ENCODE assay signal across 9 mouse cellular contexts in genomic region chr8:105481453-105481852, GRCm38 (mm10). TPM values are rescaled to one million over a fixed set of nuclear protein-coding genes. Genes with fewer than 3 reads are reported as not detected.
DNase-seq lines count a peak whose midpoint lies in the region; ATAC-seq and TF ChIP-seq lines count a peak whose summit lies in the region.
"Had no signal": no experiment of that assay in that cellular context is flagged by ENCODE, and none has a peak within 500 bp of the region (broad histone marks: within the 10 kb centered on the region; RNA-seq: fewer than 3 reads in every experiment).

No protein-coding gene starts in this region.

- H3K9me3 ChIP-seq in midbrain, embryonic 12.5 days, result no peaks in the 10 kb centered on the region
- H3K9me3 ChIP-seq in midbrain, embryonic 15.5 days, result no peaks in the 10 kb centered on the region
- H3K9me3 ChIP-seq: liver, embryonic 15.5 days had no signal

- TF ChIP-seq POLR2A in embryonic fibroblast, embryonic 13.5 days (IDR thresholded peaks at IDR 0.05; ENCODE audit: low read depth, low read length), result no peak

- TF ChIP-seq CTCF in embryonic fibroblast, embryonic 13.5 days (IDR thresholded peaks at IDR 0.05; ENCODE audit: borderline replicate concordance, insufficient read depth, low read length), result 0 out of 2 replicates have a peak, but pooled peaks have one; percentile 7

- peaks cover 15% of the 10 kb centered on the region for H3K4me1 ChIP-seq in midbrain, embryonic 12.5 days
- no peaks in the 10 kb centered on the region; the same call in 1 of the 2 replicates for H3K4me1 ChIP-seq in midbrain, embryonic 15.5 days
- H3K4me1 ChIP-seq in embryonic fibroblast, embryonic 13.5 days (ENCODE audit: control insufficient read depth, insufficient read depth, low read length), result peaks cover 31% of the 10 kb centered on the region

- ATAC-seq in midbrain, embryonic 12.5 days (ENCODE audit: low FRiP score, low read depth), result no peak
- no peak for ATAC-seq in midbrain, embryonic 15.5 days (replicated peaks)
- peak; percentile 52; the same call in 1 of the 2 replicates for ATAC-seq in megakaryocyte, adult 5-6 weeks (ENCODE audit: poor library complexity, severe bottlenecking)

- 67% methylated on average over 6 of the region's 6 CpGs for WGBS in midbrain, embryonic 12.5 days
- WGBS in midbrain, embryonic 15.5 days, result 66% methylated on average over 6 of the region's 6 CpGs

- no peak overlapping the region for H3K4me2 ChIP-seq in midbrain, embryonic 12.5 days (replicated peaks)
- H3K4me2 ChIP-seq in midbrain, embryonic 15.5 days, result no peak overlapping the region
- H3K4me2 ChIP-seq: liver, embryonic 15.5 days had no signal

- H3K9ac ChIP-seq in midbrain, embryonic 12.5 days (replicated peaks), result no peak overlapping the region
- H3K9ac ChIP-seq in midbrain, embryonic 15.5 days, result no peak overlapping the region
- H3K9ac ChIP-seq: liver, embryonic 15.5 days had no signal

- no peaks in the 10 kb centered on the region for H3K27me3 ChIP-seq in midbrain, embryonic 12.5 days
- H3K27me3 ChIP-seq in midbrain, embryonic 15.5 days (replicated peaks), result no peaks in the 10 kb centered on the region

- H3K27ac ChIP-seq in midbrain, embryonic 12.5 days (replicated peaks), result peak overlapping the region; percentile 49; the same call in 1 of the 2 replicates
- H3K27ac ChIP-seq in midbrain, embryonic 15.5 days, result no peak overlapping the region
- peak overlapping the region; percentile 51 for H3K27ac ChIP-seq in embryonic fibroblast, embryonic 13.5 days (ENCODE audit: insufficient read depth, low read length)
- H3K27ac ChIP-seq: liver, embryonic 15.5 days had no signal

- DNase-seq in cerebellum, postnatal 25 days, result peak; percentile 39 to 61
- DNase-seq in cerebellum, adult 8-10 months, result no peak
- DNase-seq in right cerebral cortex, postnatal 14 days, result no peak
- DNase-seq in ovary, postnatal 10 days (ENCODE audit: low spot score), result no peak

- no peak overlapping the region for H3K4me3 ChIP-seq in midbrain, embryonic 12.5 days
- H3K4me3 ChIP-seq in midbrain, embryonic 15.5 days, result no peak overlapping the region
- no peak overlapping the region for H3K4me3 ChIP-seq in embryonic fibroblast, embryonic 13.5 days (ENCODE audit: insufficient read depth, low read length)
- H3K4me3 ChIP-seq: liver, embryonic 15.5 days had no signal

- 0 out of 2 replicates have a peak, but pooled peaks cover 3% of the 10 kb centered on the region for H3K36me3 ChIP-seq in midbrain, embryonic 12.5 days
- no peaks in the 10 kb centered on the region; the same call in 1 of the 2 replicates for H3K36me3 ChIP-seq in midbrain, embryonic 15.5 days (replicated peaks)
- H3K36me3 ChIP-seq: liver, embryonic 15.5 days had no signal

RNA-seq across cellular contexts. Expression of gene Tppp3, which starts 10.1 kb away (rescaled TPM):
- polyA plus RNA-seq in midbrain, embryonic 12.5 days (2016; fragmentation: Nextera tagmentation; extraction: Ambion mirVana), result 86.8 and 94.2 TPM in 2 replicates
- polyA plus RNA-seq in midbrain, embryonic 15.5 days (2015; fragmentation: Nextera tagmentation; extraction: Ambion mirVana), result 125 and 127 TPM in 2 replicates
- 8.5 and 10.0 TPM in 2 replicates for polyA plus RNA-seq in embryonic fibroblast, embryonic 13.5 days (2011; ENCODE audit: insufficient read length, low read depth, missing spikeins)
- 2.5 and 2.9 TPM in 2 replicates for total RNA-seq in megakaryocyte, adult 5-6 weeks (2015)
- total RNA-seq in megakaryocyte, adult 5-6 weeks (2017), result 6.5 and 13.4 TPM in 2 replicates

RNA-seq across cellular contexts. Expression of gene Zdhhc1, which starts 15.2 kb away (rescaled TPM):
- 29.9 and 30.9 TPM in 2 replicates for polyA plus RNA-seq in midbrain, embryonic 12.5 days (2016; fragmentation: Nextera tagmentation; extraction: Ambion mirVana)
- 36.5 and 39.9 TPM in 2 replicates for polyA plus RNA-seq in midbrain, embryonic 15.5 days (2015; fragmentation: Nextera tagmentation; extraction: Ambion mirVana)
- 21.5 and 24.7 TPM in 2 replicates for polyA plus RNA-seq in embryonic fibroblast, embryonic 13.5 days (2011; ENCODE audit: insufficient read length, low read depth, missing spikeins)
- total RNA-seq in megakaryocyte, adult 5-6 weeks (2015), result 0.52 and 1.2 TPM in 2 replicates
- total RNA-seq in megakaryocyte, adult 5-6 weeks (2017), result 0.20 and 0.92 TPM in 2 replicates

RNA-seq across cellular contexts. Expression of gene Hsd11b2, which starts 37.1 kb away (rescaled TPM):
- 20.1 and 23.5 TPM in 2 replicates for polyA plus RNA-seq in midbrain, embryonic 12.5 days (2016; fragmentation: Nextera tagmentation; extraction: Ambion mirVana)
- polyA plus RNA-seq in midbrain, embryonic 15.5 days (2015; fragmentation: Nextera tagmentation; extraction: Ambion mirVana), result 4.7 and 4.9 TPM in 2 replicates
- 0.28 and 0.35 TPM in 2 replicates for polyA plus RNA-seq in embryonic fibroblast, embryonic 13.5 days (2011; ENCODE audit: insufficient read length, low read depth, missing spikeins)
- total RNA-seq in megakaryocyte, adult 5-6 weeks (2015), result not detected in 2 replicates
- total RNA-seq in megakaryocyte, adult 5-6 weeks (2017), result not detected in 2 replicates

Comparison
In these comparisons a context has a peak if more than half of its experiments do, and no peak if none do; other contexts are left out.
1. DNase-seq: peak in cerebellum, postnatal 25 days (2 of 2); none in cerebellum, adult 8-10 months (single experiment), right cerebral cortex, postnatal 14 days (single experiment) and ovary, postnatal 10 days (single experiment).